Mouse (Mus musculus): ENCODE measurements around the gene Ccdc148.

The Ccdc148 gene

GRCm38 (mm10) chr2:59160605-59160963 is at the start of gene Ccdc148, which contains the start of gene Pkp4:
Gene Ccdc148, minus strand, starts transcription at chr2:59160683.
Gene Pkp4, plus strand, starts transcription at chr2:59160850.
- peak; percentile 82 for DNase-seq (ENCODE audit: low spot score)

- no peak for DNase-seq (ENCODE audit: low spot score)
Observed at GRCm38 (mm10) chr2:59208276-59208675, 47.8 kb upstream of the Ccdc148 start.

GRCm38 (mm10) chr2:59207725-59208124 is 47.2 kb upstream of the Ccdc148 start:
- DNase-seq (ENCODE audit: low spot score), result no peak

- DNase-seq (ENCODE audit: low spot score), result no peak
Observed at GRCm38 (mm10) chr2:59207240-59207639, 46.8 kb upstream of the Ccdc148 start.

- DNase-seq (ENCODE audit: low spot score), result no peak
Observed at GRCm38 (mm10) chr2:59206190-59206589, 45.7 kb upstream of the Ccdc148 start.

- no peak for DNase-seq (ENCODE audit: low spot score)
Observed at GRCm38 (mm10) chr2:59205092-59205491, 44.6 kb upstream of the Ccdc148 start.

- no peak for DNase-seq (ENCODE audit: low spot score)
Observed at GRCm38 (mm10) chr2:59203627-59204425, 43.3 kb upstream of the Ccdc148 start.

- DNase-seq (ENCODE audit: low spot score), result no peak
Observed at GRCm38 (mm10) chr2:59202930-59203329, 42.4 kb upstream of the Ccdc148 start.

GRCm38 (mm10) chr2:59200511-59200910 is 40.0 kb upstream of the Ccdc148 start:
- no peak for DNase-seq (ENCODE audit: low spot score)

- DNase-seq (ENCODE audit: low spot score), result no peak
Observed at GRCm38 (mm10) chr2:59199476-59199976, 39.0 kb upstream of the Ccdc148 start.

- no peak for DNase-seq (ENCODE audit: low spot score)
Observed at GRCm38 (mm10) chr2:59197156-59197555, 36.7 kb upstream of the Ccdc148 start.

GRCm38 (mm10) chr2:59193117-59193516 is 32.6 kb upstream of the Ccdc148 start:
- DNase-seq (ENCODE audit: low spot score), result no peak

- no peak for DNase-seq (ENCODE audit: low spot score)
Observed at GRCm38 (mm10) chr2:59191466-59191865, 31.0 kb upstream of the Ccdc148 start.

GRCm38 (mm10) chr2:59190186-59190585 is 29.7 kb upstream of the Ccdc148 start:
- DNase-seq (ENCODE audit: low spot score), result no peak

GRCm38 (mm10) chr2:59189661-59190185 is 29.2 kb upstream of the Ccdc148 start:
- DNase-seq (ENCODE audit: low spot score), result no peak

- DNase-seq (ENCODE audit: low spot score), result no peak
Observed at GRCm38 (mm10) chr2:59188306-59188705, 27.8 kb upstream of the Ccdc148 start.

GRCm38 (mm10) chr2:59186966-59187365 is 26.5 kb upstream of the Ccdc148 start:
- DNase-seq (ENCODE audit: low spot score), result no peak

- DNase-seq (ENCODE audit: low spot score), result no peak
Observed at GRCm38 (mm10) chr2:59186122-59186521, 25.6 kb upstream of the Ccdc148 start.

- no peak for DNase-seq (ENCODE audit: low spot score)
Observed at GRCm38 (mm10) chr2:59184107-59185064, 23.9 kb upstream of the Ccdc148 start.

- DNase-seq (ENCODE audit: low spot score), result no peak
Observed at GRCm38 (mm10) chr2:59183541-59183940, 23.1 kb upstream of the Ccdc148 start.

GRCm38 (mm10) chr2:59181321-59182113 is 21.0 kb upstream of the Ccdc148 start:
- no peak for DNase-seq (ENCODE audit: low spot score)

- no peak for DNase-seq (ENCODE audit: low spot score)
Observed at GRCm38 (mm10) chr2:59179487-59179886, 19.0 kb upstream of the Ccdc148 start.
